Mouse (Mus musculus) liver, postnatal 0 days (tissue): Measurements from ENCODE around the gene Luzp2.

ENCODE experiments used
- CTCF ChIP-seq: sonication (generic); IDR thresholded peaks from 2 replicates; pipeline ENCODE4 v1.5.1; 2016; ENCODE audit warnings: antibody characterized with exemption, low read depth
- EP300 ChIP-seq: IDR thresholded peaks from 2 replicates; pipeline ENCODE4 v1.6.1; 2016; ENCODE audit warnings: antibody characterized with exemption, low read depth, mild to moderate bottlenecking

DNA sequence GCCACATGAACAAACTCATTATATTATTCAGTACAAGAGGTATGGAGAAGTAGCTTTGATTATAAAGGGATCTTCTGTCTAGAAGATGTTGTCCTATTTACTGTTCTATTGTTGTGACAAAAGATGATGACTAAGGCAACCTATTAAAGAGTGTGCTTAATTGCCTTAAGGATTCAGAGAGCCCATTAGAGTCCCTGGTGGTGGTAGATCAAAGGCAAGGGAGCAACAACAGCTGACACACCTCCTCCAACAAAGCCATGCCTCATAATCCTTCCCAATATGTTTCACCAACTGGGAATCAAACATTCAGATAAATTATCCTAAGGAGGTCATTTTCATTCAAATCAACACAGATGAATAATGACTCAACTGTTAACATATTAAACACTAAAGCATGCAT lies 142.1 kb downstream of the Luzp2 start:
- TF ChIP-seq CTCF (no peak), EP300 (no peak)
